Mouse (Mus musculus) megakaryocyte, embryonic 14.5 days (primary cell): ENCODE results near the gene Card10. TPM values are rescaled to one million over a fixed set of nuclear protein-coding genes. Genes with fewer than 3 reads are reported as not detected.

Source experiments
- H3K27me3 ChIP-seq: replicated peaks from 2 replicates; pipeline ENCODE3; 2012; ENCODE audit warnings: inconsistent platforms
- H3K36me3 ChIP-seq: replicated peaks from 2 replicates; pipeline ENCODE3; 2012; ENCODE audit warnings: low read length, inconsistent platforms, mixed read lengths
- H3K4me1 ChIP-seq: 2 replicates; pipeline ENCODE4 v1.6.1; 2012; ENCODE audit warnings: inconsistent platforms
- H3K4me3 ChIP-seq: replicated peaks from 2 replicates; pipeline ENCODE3; 2012; ENCODE audit warnings: moderate library complexity, mild to moderate bottlenecking, inconsistent platforms
- H3K9me3 ChIP-seq: 2 replicates; pipeline ENCODE4 v1.6.1; 2012; ENCODE audit warnings: inconsistent platforms
- FLI1 ChIP-seq: IDR thresholded peaks from 2 replicates; pipeline ENCODE4 v1.6.1; 2012; ENCODE audit warnings: low read length, inconsistent platforms, mixed read lengths
- GATA1 ChIP-seq: IDR thresholded peaks from 3 replicates; pipeline ENCODE4 v1.6.1; 2012; ENCODE audit warnings: mixed read lengths, low read length, inconsistent platforms, borderline replicate concordance
- polyA plus RNA-seq: library from polyadenylated mRNA; stranded (reverse); fragments of >175 nt; gene quantifications from 2 replicates; pipeline ENCODE4 v1.2.3, GENCODE M21; 2012; ENCODE audit warnings: low replicate concordance; ENCODE audit not compliant: insufficient read depth

The Card10 gene
- polyA plus RNA-seq, 1 experiment: 1.5 TPM

DNA sequence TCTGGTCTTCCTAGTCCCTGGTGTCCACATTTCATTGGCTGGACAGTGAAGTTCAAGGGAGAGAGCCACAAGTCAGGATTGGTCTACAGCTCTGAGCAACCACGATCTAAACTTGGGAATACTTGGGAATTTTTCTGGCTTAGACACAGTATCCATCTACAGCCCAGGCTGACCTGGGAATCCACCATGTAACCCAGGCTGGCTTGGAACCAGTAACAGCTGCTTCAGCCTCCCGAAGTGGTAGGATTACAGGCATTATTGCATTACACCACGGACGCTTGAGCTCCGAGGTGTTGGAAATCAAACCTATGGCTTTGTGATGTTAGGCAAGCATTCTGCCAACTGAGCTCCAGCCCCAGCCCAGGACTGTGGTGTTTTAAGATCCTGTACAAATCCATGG lies 39.1 kb downstream of the Card10 start:
- Histone ChIP-seq H3K27me3 (no peaks in the 10 kb centered on the region), H3K4me1 (0 out of 2 replicates have a peak, but pooled peaks cover 3% of the 10 kb centered on the region), H3K9me3 (no peaks in the 10 kb centered on the region), H3K4me3 (no peak overlapping the region), H3K36me3 (peaks cover 98% of the 10 kb centered on the region)
- no peak for TF ChIP-seq GATA1
- no peak for TF ChIP-seq FLI1

DNA sequence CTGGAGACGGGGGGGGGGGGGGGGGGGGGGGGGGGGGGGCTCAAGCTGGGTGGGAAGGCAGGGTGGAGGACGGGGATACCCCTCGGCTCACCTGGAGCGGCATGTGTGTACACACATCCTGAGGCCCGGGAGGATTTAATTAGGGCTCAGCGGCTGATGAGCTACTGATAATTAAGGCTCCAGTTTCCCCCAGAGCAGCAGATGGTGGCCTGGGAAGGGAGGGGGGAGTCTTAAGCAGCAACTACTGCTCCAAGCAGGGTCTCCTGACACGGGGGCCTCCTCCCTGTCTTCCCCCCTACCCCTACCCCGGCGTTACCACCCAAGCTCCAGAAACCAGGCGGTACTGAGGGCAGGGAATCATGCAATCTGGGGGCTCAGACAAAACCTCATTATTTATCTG lies 39.6 kb downstream of the Card10 start:
- H3K4me1 ChIP-seq: 0 out of 2 replicates have a peak, but pooled peaks cover 3% of the 10 kb centered on the region

DNA sequence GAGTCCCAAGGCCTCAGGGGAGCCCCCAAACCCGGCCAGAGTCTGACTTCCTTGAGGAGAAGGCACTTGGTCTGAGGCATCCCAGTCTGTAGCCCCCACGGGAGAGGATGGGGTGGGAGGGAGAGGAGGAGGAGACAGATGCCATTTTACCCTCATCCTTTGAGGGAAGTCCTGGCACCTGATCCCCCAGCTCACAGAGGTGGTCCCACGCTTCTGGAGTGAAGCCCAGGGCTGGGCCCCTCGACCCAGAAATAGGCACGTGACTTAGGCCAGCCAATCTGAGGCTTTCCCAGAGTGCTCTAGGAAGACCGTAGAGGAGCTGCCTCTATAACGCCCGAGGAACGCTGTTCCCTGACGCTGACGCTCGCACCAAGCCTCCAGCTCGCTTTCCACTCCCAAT lies 41.7 kb downstream of the Card10 start:
- Histone ChIP-seq H3K4me1 (no peaks in the 10 kb centered on the region), H3K36me3 (peaks cover 98% of the 10 kb centered on the region)
- TF ChIP-seq GATA1: no peak
- TF ChIP-seq FLI1: no peak

More for the DNA sequence above, 39.6 kb downstream of the Card10 start:
- Histone ChIP-seq H3K4me3 (no peak overlapping the region), H3K27me3 (no peaks in the 10 kb centered on the region), H3K9me3 (no peaks in the 10 kb centered on the region), H3K36me3 (peaks cover 98% of the 10 kb centered on the region)
- no peak for TF ChIP-seq GATA1
- no peak for TF ChIP-seq FLI1

DNA sequence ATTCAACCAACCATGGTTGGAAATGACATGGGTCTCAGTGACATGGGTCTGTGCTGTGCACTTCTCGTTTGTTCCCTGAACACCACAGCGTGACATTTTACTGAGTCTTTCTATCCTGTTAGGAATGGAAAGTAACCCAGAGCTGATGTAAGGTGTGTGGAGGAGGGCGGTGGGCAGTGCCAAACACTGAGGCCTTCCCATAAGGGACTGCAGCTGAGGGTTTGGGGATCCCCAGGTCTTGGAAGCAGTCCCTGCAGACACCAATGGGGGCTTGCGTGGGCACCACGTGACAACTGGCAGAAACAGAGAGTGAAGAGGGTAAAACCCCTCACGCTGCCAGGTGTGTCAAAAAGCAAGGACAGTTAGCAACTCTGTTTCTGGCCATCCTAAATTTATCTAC lies 44.7 kb downstream of the Card10 start:
- peaks cover 88% of the 10 kb centered on the region for H3K36me3 ChIP-seq
- no peaks in the 10 kb centered on the region for H3K27me3 ChIP-seq
- no peak for TF ChIP-seq FLI1
- TF ChIP-seq GATA1: no peak
- H3K9me3 ChIP-seq: no peaks in the 10 kb centered on the region
- H3K4me1 ChIP-seq: peaks cover 15% of the 10 kb centered on the region
- no peak overlapping the region for H3K4me3 ChIP-seq

More for the DNA sequence above, 41.7 kb downstream of the Card10 start:
- no peaks in the 10 kb centered on the region for H3K9me3 ChIP-seq
- no peak overlapping the region for H3K4me3 ChIP-seq
- no peaks in the 10 kb centered on the region for H3K27me3 ChIP-seq

GRCm38 (mm10) chr15:78755966-78756725 lies 46.7 kb downstream of the Card10 start:
- Histone ChIP-seq H3K9me3 (no peaks in the 10 kb centered on the region), H3K4me1 (peaks cover 15% of the 10 kb centered on the region), H3K27me3 (peaks cover 4% of the 10 kb centered on the region), H3K4me3 (no peak overlapping the region), H3K36me3 (peaks cover 68% of the 10 kb centered on the region)
- TF ChIP-seq FLI1: no peak
- TF ChIP-seq GATA1: no peak

GRCm38 (mm10) chr15:78755226-78755625 lies 47.6 kb downstream of the Card10 start:
- TF ChIP-seq GATA1 (no peak), FLI1 (no peak)
- peaks cover 15% of the 10 kb centered on the region for H3K4me1 ChIP-seq
- H3K36me3 ChIP-seq: peaks cover 59% of the 10 kb centered on the region

GRCm38 (mm10) chr15:78754144-78754543 lies 48.7 kb downstream of the Card10 start:
- peaks cover 48% of the 10 kb centered on the region for H3K36me3 ChIP-seq
- H3K4me3 ChIP-seq: no peak overlapping the region
- H3K4me1 ChIP-seq: peaks cover 15% of the 10 kb centered on the region
- no peak for TF ChIP-seq FLI1
- no peak for TF ChIP-seq GATA1
- no peaks in the 10 kb centered on the region for H3K9me3 ChIP-seq
- peaks cover 4% of the 10 kb centered on the region for H3K27me3 ChIP-seq

More at GRCm38 (mm10) chr15:78755226-78755625, 47.6 kb downstream of the Card10 start:
- no peaks in the 10 kb centered on the region for H3K9me3 ChIP-seq
- H3K27me3 ChIP-seq: peaks cover 4% of the 10 kb centered on the region
- H3K4me3 ChIP-seq: no peak overlapping the region

DNA sequence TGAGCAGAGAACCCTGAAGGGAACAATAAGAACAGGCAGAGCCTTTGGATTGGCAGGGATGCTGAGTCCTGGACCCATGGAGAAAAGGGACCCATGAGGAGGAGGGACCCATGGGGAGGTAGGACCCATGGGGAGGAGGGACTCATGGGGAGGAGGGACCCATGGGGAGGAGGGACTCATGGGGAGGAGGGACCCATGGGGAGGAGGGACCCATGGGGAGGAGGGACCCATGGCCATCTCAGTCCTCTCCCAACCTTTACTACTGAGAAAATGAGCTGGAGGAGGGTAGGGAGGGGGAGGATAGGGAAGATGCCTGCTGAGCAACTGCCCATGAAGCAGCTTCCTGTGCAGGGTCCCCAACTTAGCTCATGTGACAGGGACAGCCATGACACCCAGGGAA lies 49.9 kb downstream of the Card10 start:
- H3K36me3 ChIP-seq: peaks cover 37% of the 10 kb centered on the region
- TF ChIP-seq FLI1 (no peak), GATA1 (no peak)
- peaks cover 6% of the 10 kb centered on the region for H3K27me3 ChIP-seq
- no peaks in the 10 kb centered on the region for H3K9me3 ChIP-seq
- no peak overlapping the region for H3K4me3 ChIP-seq
- peaks cover 18% of the 10 kb centered on the region for H3K4me1 ChIP-seq

DNA sequence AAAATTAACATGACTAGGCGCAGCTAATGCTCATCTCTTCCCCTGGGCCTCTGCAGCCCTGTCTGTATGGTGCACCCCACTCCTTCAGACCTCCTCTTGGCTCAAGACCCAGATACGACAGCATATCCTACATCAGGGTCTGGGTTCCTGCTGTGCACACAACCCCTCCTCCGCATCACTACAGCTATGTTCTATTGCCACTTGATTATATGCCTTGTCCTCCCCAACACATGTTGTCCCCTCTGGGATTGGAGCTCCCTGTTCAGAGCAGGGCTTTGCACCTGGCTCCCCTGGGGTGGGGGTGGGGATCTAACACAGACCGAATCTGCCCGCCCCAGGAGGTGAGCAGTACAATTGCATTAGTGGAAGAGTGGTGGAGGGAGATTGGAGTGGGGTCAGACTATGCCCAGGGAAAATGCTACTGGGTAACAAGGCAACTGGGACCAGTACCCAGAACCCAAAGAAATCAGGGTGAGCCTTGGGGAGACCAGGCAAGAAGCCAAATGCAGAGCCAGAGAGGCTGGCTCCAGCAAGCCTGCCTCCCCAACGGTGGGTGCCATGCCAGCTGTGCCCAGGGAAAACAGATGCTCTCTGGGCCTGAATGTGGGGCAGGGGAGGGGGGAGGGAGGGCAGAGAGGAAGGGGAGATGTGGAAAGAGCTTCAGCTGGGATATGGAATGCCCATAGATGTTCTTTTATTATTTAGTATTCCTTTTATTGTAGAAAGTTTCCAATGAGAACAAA lies 52.1 kb downstream of the Card10 start:
- no peak overlapping the region for H3K4me3 ChIP-seq
- TF ChIP-seq GATA1 (no peak), FLI1 (no peak)
- H3K27me3 ChIP-seq: peaks cover 7% of the 10 kb centered on the region
- H3K9me3 ChIP-seq: peaks cover under 1% of the 10 kb centered on the region
- peaks cover 18% of the 10 kb centered on the region for H3K4me1 ChIP-seq
- peaks cover 15% of the 10 kb centered on the region for H3K36me3 ChIP-seq

DNA sequence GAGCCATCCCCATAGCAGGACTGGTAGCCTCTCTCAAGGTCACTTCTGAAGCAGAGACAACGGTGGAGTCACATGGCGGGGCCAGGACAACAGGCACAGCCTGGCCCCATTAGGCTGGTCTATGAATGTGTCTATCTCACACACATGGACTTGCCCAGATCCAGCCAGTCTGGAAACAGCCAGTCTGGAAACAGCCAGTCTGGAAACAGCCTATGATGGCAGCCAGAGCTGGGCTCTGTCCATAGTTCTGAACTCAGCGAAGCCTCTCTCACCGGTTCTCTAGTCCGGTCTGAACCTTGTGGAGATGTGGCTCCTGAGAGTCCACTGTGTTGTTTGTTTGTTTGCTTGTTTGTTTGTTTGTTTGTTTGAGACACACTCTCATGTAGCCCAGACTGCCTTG lies 53.0 kb downstream of the Card10 start:
- TF ChIP-seq GATA1: no peak
- no peak for TF ChIP-seq FLI1
- Histone ChIP-seq H3K4me1 (peaks cover 18% of the 10 kb centered on the region), H3K27me3 (peaks cover 12% of the 10 kb centered on the region), H3K4me3 (no peak overlapping the region), H3K36me3 (peaks cover 6% of the 10 kb centered on the region), H3K9me3 (peaks cover 9% of the 10 kb centered on the region)
